Mouse (Mus musculus) neural tube, postnatal 0 days (tissue): ENCODE measurements around the gene Gm15128. TPM values are rescaled to one million over a fixed set of nuclear protein-coding genes. Genes with fewer than 3 reads are reported as not detected.

Experiments
- polyA plus RNA-seq: library from polyadenylated mRNA; unstranded; fragments of >200 nt; fragmentation: Nextera tagmentation; extraction: Ambion mirVana; gene quantifications from 2 replicates; pipeline ENCODE4 v1.2.1, GENCODE M21; 2015

Gene Gm15128
- not detected in 2 replicates for polyA plus RNA-seq

DNA sequence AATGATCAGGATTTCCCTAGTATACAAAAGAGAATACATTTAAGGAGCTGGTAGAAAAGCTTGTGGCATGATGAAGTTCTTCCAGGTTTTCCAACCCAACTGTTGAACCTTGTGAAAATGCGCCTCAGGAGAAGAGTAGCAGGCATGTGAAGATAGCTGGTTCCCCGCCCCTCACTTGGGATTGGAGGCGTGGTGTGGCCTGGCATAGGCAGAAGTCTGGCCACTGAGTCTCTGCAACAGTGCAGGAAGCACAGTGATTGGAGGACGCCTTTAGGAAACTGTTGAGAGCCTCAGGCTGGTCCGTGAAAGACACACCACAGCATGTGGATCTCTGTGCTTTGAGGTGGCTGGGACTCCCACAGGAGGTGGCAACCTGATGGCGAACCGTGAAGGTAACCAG, at the start of gene Gm15128:
Gene Gm15128, plus strand, starts transcription at position 301 of the 400 bp plus-strand sequence.

Other genes with a start within 250 kb of the Gm15128 start
- 6.2 and 6.3 TPM in 2 replicates for gene Lrch2, start 211.9 kb upstream of the Gm15128 start, polyA plus RNA-seq
- gene Gm15080, start 227.0 kb downstream of the Gm15128 start, polyA plus RNA-seq: not detected in 2 replicates